Mouse (Mus musculus) thymus, adult 2 months (tissue): ENCODE data around the gene Olfr319. TPM values are rescaled to one million over a fixed set of nuclear protein-coding genes. Genes with fewer than 3 reads are reported as not detected.
"Not testable (repeated sequence)": the region's sequence is repeated elsewhere in the genome, so short reads cannot be mapped to it uniquely, and the experiment has no call there.

Source experiments
- DNase-seq: peaks from one replicate; pipeline ENCODE4 v3.0.0; 2021
- H3K27ac ChIP-seq: fragments of 200-500 bp; 2 replicates; pipeline ENCODE4 v1.5.1; 2012; ENCODE audit warnings: low read length, control low read depth; ENCODE audit not compliant: control insufficient read depth, insufficient read depth
- H3K27me3 ChIP-seq: fragments of 200-500 bp; 2 replicates; pipeline ENCODE4 v1.6.1; 2012; ENCODE audit warnings: mild to moderate bottlenecking, low read length, moderate library complexity, mixed read lengths; ENCODE audit not compliant: control insufficient read depth, insufficient read depth
- H3K36me3 ChIP-seq: fragments of 200-500 bp; 2 replicates; pipeline ENCODE4 v1.6.1; 2012; ENCODE audit warnings: mild to moderate bottlenecking, low read length, moderate library complexity; ENCODE audit not compliant: control insufficient read depth, insufficient read depth
- H3K4me1 ChIP-seq: fragments of 200-500 bp; replicated peaks from 2 replicates; pipeline ENCODE4 v1.6.1; 2012; ENCODE audit warnings: low read length; ENCODE audit not compliant: control insufficient read depth, insufficient read depth
- H3K4me3 ChIP-seq: fragments of 200-500 bp; 2 replicates; pipeline ENCODE4 v1.5.1; 2012; ENCODE audit warnings: mild to moderate bottlenecking, low read length, control low read depth, moderate library complexity; ENCODE audit not compliant: control insufficient read depth, insufficient read depth
- CTCF ChIP-seq: fragments of 200-500 bp; IDR thresholded peaks from 2 replicates; pipeline ENCODE4 v1.5.1; 2012; ENCODE audit warnings: mild to moderate bottlenecking, control low read depth, low read length, moderate library complexity, borderline replicate concordance; ENCODE audit not compliant: control insufficient read depth, poor library complexity, insufficient read depth; ENCODE audit errors: extremely low read depth
- POLR2A ChIP-seq: fragments of 200-500 bp; IDR thresholded peaks from 2 replicates; pipeline ENCODE4 v1.6.1; 2012; ENCODE audit warnings: mild to moderate bottlenecking, low read length, control low read depth, moderate library complexity; ENCODE audit not compliant: control insufficient read depth, poor library complexity, insufficient read depth; ENCODE audit errors: extremely low read depth
- WGBS: fragments of 180-500 bp; shearing (Covaris S2); methylation state at CpG from one replicate; pipeline ENCODE4 v1.1.7; 2018; 5-methylcytosine and 5-hydroxymethylcytosine counted together
- polyA plus RNA-seq: library from polyadenylated mRNA; depleted of rRNA; stranded (reverse); fragments of >200 nt; gene quantifications from 2 replicates; pipeline ENCODE4 v1.2.3, GENCODE M21; 2012; rRNA removed

Olfr319 gene
- polyA plus RNA-seq, 1 experiment = not detected

- no peaks in the 10 kb centered on the region for H3K4me1 ChIP-seq
- no peak overlapping the region for H3K4me3 ChIP-seq
- no peaks in the 10 kb centered on the region for H3K36me3 ChIP-seq
- TF ChIP-seq POLR2A (no peak), CTCF (no peak)
- WGBS = 91% methylated on average over 4 of the region's 4 CpGs
- H3K27me3 ChIP-seq = no peaks in the 10 kb centered on the region
- H3K27ac ChIP-seq = no peak overlapping the region
- DNase-seq = no peak
These were observed 20.7 kb downstream of the Olfr319 start for GRCm38 (mm10) chr11:58719701-58720100.

- Histone ChIP-seq H3K4me1 (no peaks in the 10 kb centered on the region), H3K36me3 (no peaks in the 10 kb centered on the region)
- no peak for TF ChIP-seq POLR2A
- no peak for TF ChIP-seq CTCF
These were observed 25.0 kb downstream of the Olfr319 start, which contains the start of gene Olfr318 for GRCm38 (mm10) chr11:58723914-58724313. TSS of gene Olfr318 (minus strand) at chr11:58724014.

GRCm38 (mm10) chr11:58727896-58728650 lies 29.1 kb downstream of the Olfr319 start:
- DNase-seq, H3K27me3 ChIP-seq, H3K4me1 ChIP-seq, H3K36me3 ChIP-seq, H3K4me3 ChIP-seq, H3K27ac ChIP-seq: not testable (repeated sequence)
- WGBS = 78% methylated on average over 6 of the region's 6 CpGs

More at GRCm38 (mm10) chr11:58723914-58724313, 25.0 kb downstream of the Olfr319 start, which contains the start of gene Olfr318:
- Histone ChIP-seq H3K27ac (no peak within 1 kb of the TSS), H3K4me3 (no peak within 1 kb of the TSS), H3K27me3 (no peaks in the 10 kb centered on the region)
- no peak for DNase-seq

- Histone ChIP-seq H3K27me3 (no peaks in the 10 kb centered on the region), H3K4me1 (no peaks in the 10 kb centered on the region), H3K4me3 (no peak overlapping the region), H3K27ac (no peak overlapping the region), H3K36me3 (no peaks in the 10 kb centered on the region)
- 66% methylated on average over 3 of the region's 3 CpGs for WGBS
- no peak for DNase-seq
- TF ChIP-seq CTCF (no peak), POLR2A (no peak)
These were observed 34.4 kb downstream of the Olfr319 start for GRCm38 (mm10) chr11:58733372-58733771.

GRCm38 (mm10) chr11:58738792-58739262 lies 39.9 kb downstream of the Olfr319 start, which contains the start of gene Olfr317:
TSS of gene Olfr317 (minus strand) at chr11:58739212.
- DNase-seq = no peak
- no peaks in the 10 kb centered on the region for H3K36me3 ChIP-seq
- H3K27me3 ChIP-seq = no peaks in the 10 kb centered on the region
- H3K4me3 ChIP-seq = no peak within 1 kb of the TSS
- WGBS = 83% methylated on average over 4 of the region's 4 CpGs
- no peak for TF ChIP-seq POLR2A
- no peak for TF ChIP-seq CTCF
- H3K4me1 ChIP-seq = no peaks in the 10 kb centered on the region
- H3K27ac ChIP-seq = no peak within 1 kb of the TSS

GRCm38 (mm10) chr11:58751096-58751495 lies 52.1 kb downstream of the Olfr319 start:
- 81% methylated on average over 18 of the region's 18 CpGs for WGBS
- not testable (repeated sequence) for H3K4me1 ChIP-seq, H3K27me3 ChIP-seq, DNase-seq, H3K4me3 ChIP-seq, H3K27ac ChIP-seq, H3K36me3 ChIP-seq

- H3K27ac ChIP-seq = no peak within 1 kb of the TSS
- H3K27me3 ChIP-seq = no peaks in the 10 kb centered on the region
- no peak for DNase-seq
- 98% methylated on average over 2 of the region's 2 CpGs for WGBS
- H3K4me3 ChIP-seq = no peak within 1 kb of the TSS
- H3K4me1 ChIP-seq = no peaks in the 10 kb centered on the region
- TF ChIP-seq POLR2A (no peak), CTCF (no peak)
- H3K36me3 ChIP-seq = no peaks in the 10 kb centered on the region
These were observed 53.5 kb downstream of the Olfr319 start, which contains the start of gene Olfr316 for GRCm38 (mm10) chr11:58752434-58752833. TSS of gene Olfr316 (plus strand) at chr11:58752734.

Other genes with a start within 250 kb of the Olfr319 start
- gene Lypd9, start 246.2 kb upstream of the Olfr319 start, polyA plus RNA-seq = not detected in 2 replicates
- gene Olfr30, start 236.9 kb upstream of the Olfr319 start, polyA plus RNA-seq = 0.05 TPM in 1 of 2 replicates, not detected in the other
- 0.03 TPM in 1 of 2 replicates, not detected in the other for gene Olfr332, start 206.6 kb upstream of the Olfr319 start, polyA plus RNA-seq
- gene Olfr331, start 196.6 kb upstream of the Olfr319 start, polyA plus RNA-seq = not detected in 2 replicates
- gene Olfr330, start 164.3 kb upstream of the Olfr319 start, polyA plus RNA-seq = 0.29 and 0.50 TPM in 2 replicates
- 0.11 and 0.51 TPM in 2 replicates for gene Olfr329-ps, start 152.7 kb upstream of the Olfr319 start, polyA plus RNA-seq
- gene Olfr328, start 143.5 kb upstream of the Olfr319 start, polyA plus RNA-seq = 0.10 TPM in 1 of 2 replicates, not detected in the other
- gene Olfr224, start 128.6 kb upstream of the Olfr319 start, polyA plus RNA-seq = 0.27 and 0.69 TPM in 2 replicates
- 0.32 TPM in 1 of 2 replicates, not detected in the other for gene Olfr325, start 121.4 kb upstream of the Olfr319 start, polyA plus RNA-seq
- not detected in 2 replicates for gene Olfr324, start 104.0 kb upstream of the Olfr319 start, polyA plus RNA-seq
- gene 2210407C18Rik, start 83.1 kb upstream of the Olfr319 start, polyA plus RNA-seq = 3.7 and 5.3 TPM in 2 replicates
- gene Olfr323, start 68.7 kb upstream of the Olfr319 start, polyA plus RNA-seq = 0.58 TPM in 1 of 2 replicates, not detected in the other
- 0.59 and 0.75 TPM in 2 replicates for gene Trim58, start 58.7 kb upstream of the Olfr319 start, polyA plus RNA-seq
- 0.07 TPM in 1 of 2 replicates, not detected in the other for gene Olfr322, start 40.4 kb upstream of the Olfr319 start, polyA plus RNA-seq
- gene Olfr320, start 18.1 kb upstream of the Olfr319 start, polyA plus RNA-seq = not detected in 2 replicates
- gene Olfr318, start 24.9 kb downstream of the Olfr319 start, polyA plus RNA-seq = not detected in 2 replicates
- not detected in 2 replicates for gene Olfr317, start 40.0 kb downstream of the Olfr319 start, polyA plus RNA-seq
- gene Olfr316, start 53.6 kb downstream of the Olfr319 start, polyA plus RNA-seq = 0.19 TPM in 1 of 2 replicates, not detected in the other
- gene Olfr315, start 74.0 kb downstream of the Olfr319 start, polyA plus RNA-seq = 1.4 and 1.5 TPM in 2 replicates
- gene Olfr314, start 83.8 kb downstream of the Olfr319 start, polyA plus RNA-seq = 0.08 TPM in 1 of 2 replicates, not detected in the other
- 0.59 and 0.82 TPM in 2 replicates for gene Fam183b, start 102.8 kb downstream of the Olfr319 start, polyA plus RNA-seq
- not detected in 2 replicates for gene Olfr313, start 115.8 kb downstream of the Olfr319 start, polyA plus RNA-seq
- not detected in 2 replicates for gene Olfr312, start 130.1 kb downstream of the Olfr319 start, polyA plus RNA-seq
- not detected in 2 replicates for gene Olfr311, start 140.1 kb downstream of the Olfr319 start, polyA plus RNA-seq
- gene Gm12258, start 148.0 kb downstream of the Olfr319 start, polyA plus RNA-seq = 17.4 and 18.9 TPM in 2 replicates
- 10.4 and 15.4 TPM in 2 replicates for gene 2810021J22Rik, start 168.1 kb downstream of the Olfr319 start, polyA plus RNA-seq
- 2.7 and 3.9 TPM in 2 replicates for gene Zfp39, start 205.1 kb downstream of the Olfr319 start, polyA plus RNA-seq
- gene Btnl10, start 218.7 kb downstream of the Olfr319 start, polyA plus RNA-seq = 0.11 TPM in 2 replicates
- 335 and 488 TPM in 2 replicates for gene Rnf187, start 239.8 kb downstream of the Olfr319 start, polyA plus RNA-seq
- 47.2 and 96.5 TPM in 2 replicates for gene Hist3h2ba, start 249.8 kb downstream of the Olfr319 start, polyA plus RNA-seq